Mouse (Mus musculus) embryonic facial prominence, embryonic 10.5 days (tissue): Measurements from ENCODE around the gene Abhd16a. TPM values are rescaled to one million over a fixed set of nuclear protein-coding genes. Genes with fewer than 3 reads are reported as not detected.

ENCODE experiments used
- DNase-seq: peaks from one replicate; pipeline ENCODE4 v3.0.0-alpha.2; 2017; ENCODE audit warnings: low spot score
- H3K27ac ChIP-seq: fragments of 300-500 bp; sonication (generic); replicated peaks from 2 replicates; pipeline ENCODE4 v1.5.1; 2016; ENCODE audit warnings: mild to moderate bottlenecking
- H3K27me3 ChIP-seq: fragments of 300-500 bp; sonication (generic); replicated peaks from 2 replicates; pipeline ENCODE4 v1.6.1; 2016; ENCODE audit warnings: low read depth, mild to moderate bottlenecking; ENCODE audit not compliant: poor library complexity, severe bottlenecking
- H3K36me3 ChIP-seq: fragments of 300-500 bp; sonication (generic); replicated peaks from 2 replicates; pipeline ENCODE4 v1.6.1; 2016; ENCODE audit warnings: mild to moderate bottlenecking, moderate library complexity
- H3K4me1 ChIP-seq: fragments of 300-500 bp; sonication (generic); 2 replicates; pipeline ENCODE4 v1.6.1; 2016
- H3K4me3 ChIP-seq: fragments of 300-500 bp; sonication (generic); 2 replicates; pipeline ENCODE4 v1.5.1; 2016; ENCODE audit warnings: mild to moderate bottlenecking, moderate library complexity
- H3K9me3 ChIP-seq: fragments of 300-500 bp; sonication (generic); 2 replicates; pipeline ENCODE4 v1.6.1; 2016; ENCODE audit warnings: mild to moderate bottlenecking
- WGBS: fragments of 180-500 bp; shearing (Covaris S2); methylation state at CpG from one replicate; pipeline ENCODE4 v1.1.7; 2016; 5-methylcytosine and 5-hydroxymethylcytosine counted together
- polyA plus RNA-seq: library from polyadenylated mRNA; unstranded; fragments of >200 nt; fragmentation: Nextera tagmentation; extraction: Ambion mirVana; gene quantifications from 2 replicates; pipeline ENCODE4 v1.2.1, GENCODE M21; 2016

Abhd16a gene
- polyA plus RNA-seq, 1 experiment from 2014 or later: 59.4 TPM

GRCm38 (mm10) chr17:35064951-35065947 lies 23.8 kb upstream of the Abhd16a start, which contains the start of gene Ly6g6c:
Gene Ly6g6c (plus strand): TSS chr17:35065388.
- Histone ChIP-seq H3K4me1 (peaks cover 39% of the 10 kb centered on the region), H3K36me3 (peaks cover 34% of the 10 kb centered on the region), H3K27me3 (peaks cover 65% of the 10 kb centered on the region), H3K4me3 (peak within 1 kb of the TSS; percentile 58), H3K27ac (peak within 1 kb of the TSS; percentile 70), H3K9me3 (no peaks in the 10 kb centered on the region)
- WGBS: 1% methylated on average over 48 of the region's 48 CpGs
- DNase-seq: peak; percentile 78

GRCm38 (mm10) chr17:35066084-35066483 lies 23.0 kb upstream of the Abhd16a start, which contains the start of gene Mpig6b:
Gene Mpig6b (minus strand): TSS chr17:35066184.
- H3K36me3 ChIP-seq: peaks cover 26% of the 10 kb centered on the region
- peaks cover 71% of the 10 kb centered on the region for H3K27me3 ChIP-seq
- peak within 1 kb of the TSS; percentile 58 for H3K4me3 ChIP-seq
- no peaks in the 10 kb centered on the region for H3K9me3 ChIP-seq
- DNase-seq: no peak
- peaks cover 34% of the 10 kb centered on the region for H3K4me1 ChIP-seq
- WGBS: 41% methylated on average over 10 of the region's 10 CpGs
- peak within 1 kb of the TSS; percentile 70 for H3K27ac ChIP-seq

- WGBS: 85% methylated on average over 17 of the region's 17 CpGs
- Histone ChIP-seq H3K9me3 (no peaks in the 10 kb centered on the region), H3K4me3 (no peak overlapping the region), H3K4me1 (peaks cover 28% of the 10 kb centered on the region), H3K27me3 (peaks cover 62% of the 10 kb centered on the region), H3K27ac (no peak overlapping the region), H3K36me3 (peaks cover 5% of the 10 kb centered on the region; the same call in 1 of the 2 replicates)
- no peak for DNase-seq
Measured at GRCm38 (mm10) chr17:35068213-35068914, 20.7 kb upstream of the Abhd16a start.

- 51% methylated on average over 6 of the region's 6 CpGs for WGBS
- Histone ChIP-seq H3K36me3 (no peaks in the 10 kb centered on the region), H3K4me1 (peaks cover 14% of the 10 kb centered on the region), H3K27me3 (peaks cover 41% of the 10 kb centered on the region), H3K27ac (no peak overlapping the region), H3K4me3 (no peak overlapping the region), H3K9me3 (no peaks in the 10 kb centered on the region)
- no peak for DNase-seq
Measured at GRCm38 (mm10) chr17:35070556-35071229, 18.4 kb upstream of the Abhd16a start.

DNA sequence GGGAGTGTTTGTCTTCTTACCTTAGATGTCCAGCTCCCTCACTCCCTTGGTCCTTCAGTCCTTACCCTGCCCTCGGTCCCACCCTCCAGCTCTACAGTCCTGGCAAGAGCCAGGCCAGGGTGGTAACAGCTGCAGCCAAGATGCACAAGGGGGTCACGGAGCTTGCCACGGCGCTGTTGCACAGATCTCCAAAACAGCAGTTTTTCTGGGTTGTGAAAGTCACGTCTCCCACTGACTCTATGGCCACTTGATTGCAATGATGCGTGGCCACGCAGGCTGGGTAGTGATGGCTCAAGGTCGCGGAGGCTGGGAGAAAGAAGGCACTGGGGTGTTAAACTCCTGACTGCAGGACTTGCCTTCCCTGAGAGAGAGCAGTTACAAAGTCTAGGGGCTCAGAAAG lies 17.6 kb upstream of the Abhd16a start:
- Histone ChIP-seq H3K4me3 (no peak overlapping the region), H3K27ac (no peak overlapping the region), H3K27me3 (peaks cover 39% of the 10 kb centered on the region), H3K36me3 (no peaks in the 10 kb centered on the region), H3K4me1 (peaks cover 17% of the 10 kb centered on the region), H3K9me3 (no peaks in the 10 kb centered on the region)
- DNase-seq: no peak
- 78% methylated on average over 9 of the region's 9 CpGs for WGBS

- DNase-seq: no peak
- Histone ChIP-seq H3K27me3 (peaks cover 31% of the 10 kb centered on the region), H3K4me1 (peaks cover 36% of the 10 kb centered on the region), H3K36me3 (no peaks in the 10 kb centered on the region), H3K4me3 (no peak overlapping the region), H3K27ac (no peak overlapping the region), H3K9me3 (no peaks in the 10 kb centered on the region)
- 49% methylated on average over 17 of the region's 17 CpGs for WGBS
Measured at GRCm38 (mm10) chr17:35074097-35074496, 15.0 kb upstream of the Abhd16a start.

DNA sequence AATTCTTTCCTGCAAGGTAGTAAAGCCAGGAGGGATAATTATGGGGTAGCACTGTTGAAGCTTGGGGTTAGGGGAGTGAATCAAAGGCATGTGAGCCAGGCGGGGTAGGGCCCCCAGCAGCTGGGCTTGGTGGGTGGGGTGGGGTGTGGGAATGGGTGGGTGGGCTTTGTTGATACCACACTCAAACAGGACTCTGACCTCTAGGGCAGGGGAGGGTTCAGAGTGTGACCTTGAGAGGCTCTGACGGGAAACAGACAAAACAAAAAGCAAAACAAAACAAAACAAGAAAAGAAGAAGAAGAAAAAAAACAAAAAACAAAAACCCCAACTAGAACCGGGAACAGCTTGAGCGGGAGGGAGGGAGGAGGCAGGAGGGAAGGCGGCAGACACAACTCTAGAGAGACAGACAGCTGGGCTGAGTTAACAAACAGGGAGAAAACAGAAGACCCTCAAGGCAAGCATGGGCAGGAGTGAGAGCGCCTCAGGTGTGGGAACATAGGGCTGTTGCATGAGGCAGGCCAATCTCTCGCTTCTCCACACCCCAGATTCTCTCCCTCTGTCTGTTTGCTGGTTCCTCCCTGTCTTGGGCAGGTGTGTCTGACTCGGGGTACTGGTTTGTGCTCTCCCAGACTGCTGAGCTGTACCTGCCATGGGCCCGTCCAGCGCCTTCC lies 12.4 kb upstream of the Abhd16a start, which contains the start of gene Ly6g6e:
Gene Ly6g6e, plus strand, starts transcription at position 396 of the 670 bp plus-strand sequence.
- Histone ChIP-seq H3K36me3 (no peaks in the 10 kb centered on the region), H3K4me1 (peaks cover 32% of the 10 kb centered on the region), H3K9me3 (no peaks in the 10 kb centered on the region), H3K27ac (peak within 1 kb of the TSS; percentile 60), H3K4me3 (peak within 1 kb of the TSS; percentile 43), H3K27me3 (peaks cover 42% of the 10 kb centered on the region)
- WGBS: 18% methylated on average over 10 of the region's 10 CpGs
- DNase-seq: no peak

DNA sequence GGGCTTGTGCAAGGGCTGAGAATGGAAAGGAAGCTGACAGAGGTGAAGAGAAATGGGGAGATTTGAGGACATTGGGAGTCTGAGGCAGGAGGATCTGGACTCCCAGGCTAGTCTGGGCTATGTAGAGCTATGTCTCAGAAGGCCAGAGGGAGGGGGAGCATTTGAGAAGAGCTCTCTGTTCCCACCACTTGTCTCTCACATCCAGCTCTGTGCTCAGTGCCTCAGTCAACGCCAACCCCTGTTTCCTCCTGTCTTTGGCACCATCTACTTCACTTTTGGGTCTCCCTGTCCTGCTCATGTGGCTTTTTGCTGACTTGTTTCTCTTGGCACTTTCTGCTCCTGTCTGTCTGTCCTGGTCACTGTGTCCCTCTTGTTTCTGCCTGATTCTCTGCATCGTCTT lies 11.8 kb upstream of the Abhd16a start:
- H3K4me1 ChIP-seq: peaks cover 32% of the 10 kb centered on the region
- H3K36me3 ChIP-seq: no peaks in the 10 kb centered on the region
- H3K9me3 ChIP-seq: no peaks in the 10 kb centered on the region
- H3K4me3 ChIP-seq: peak overlapping the region; percentile 43
- peaks cover 42% of the 10 kb centered on the region for H3K27me3 ChIP-seq
- WGBS: 45% methylated on average over 2 of the region's 2 CpGs
- H3K27ac ChIP-seq: peak overlapping the region; percentile 60
- no peak for DNase-seq

- peak; percentile 40 for DNase-seq
- H3K9me3 ChIP-seq: no peaks in the 10 kb centered on the region
- H3K27ac ChIP-seq: peak within 1 kb of the TSS; percentile 60
- H3K4me3 ChIP-seq: peak within 1 kb of the TSS; percentile 43
- peaks cover 32% of the 10 kb centered on the region for H3K4me1 ChIP-seq
- 9% methylated on average over 14 of the region's 14 CpGs for WGBS
- H3K27me3 ChIP-seq: peaks cover 42% of the 10 kb centered on the region
- H3K36me3 ChIP-seq: no peaks in the 10 kb centered on the region
Measured at GRCm38 (mm10) chr17:35077786-35078233, 11.3 kb upstream of the Abhd16a start, which contains the start of gene Ly6g6d. Gene Ly6g6d (minus strand): TSS chr17:35078065.

DNA sequence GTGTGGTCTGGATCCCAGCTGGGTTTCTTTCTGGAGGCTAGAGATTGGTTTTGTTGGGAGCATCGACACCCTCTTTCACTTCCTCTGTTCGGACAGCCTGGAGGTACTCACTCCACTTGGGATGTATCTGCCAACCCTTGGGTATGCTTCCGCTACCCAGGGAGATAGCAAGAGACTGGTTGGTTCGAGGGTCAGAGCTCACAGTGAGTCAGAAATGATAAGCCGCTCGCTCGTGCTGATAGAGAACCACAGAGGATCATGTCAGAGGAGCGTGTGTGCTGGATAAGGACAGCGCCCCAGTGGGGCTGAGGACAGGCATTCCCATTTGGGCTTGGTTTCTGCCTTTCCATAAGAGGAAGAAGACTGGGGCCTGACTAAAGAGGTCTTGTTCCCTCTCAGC lies 9.3 kb upstream of the Abhd16a start:
- H3K4me1 ChIP-seq: peaks cover 26% of the 10 kb centered on the region
- no peak overlapping the region for H3K27ac ChIP-seq
- peaks cover 42% of the 10 kb centered on the region for H3K27me3 ChIP-seq
- no peaks in the 10 kb centered on the region for H3K36me3 ChIP-seq
- H3K4me3 ChIP-seq: no peak overlapping the region
- DNase-seq: no peak
- no peaks in the 10 kb centered on the region for H3K9me3 ChIP-seq
- 73% methylated on average over 9 of the region's 9 CpGs for whole genome bisulfite sequencing

GRCm38 (mm10) chr17:35080248-35080647 lies 8.8 kb upstream of the Abhd16a start:
- H3K36me3 ChIP-seq: no peaks in the 10 kb centered on the region
- 67% methylated on average over 6 of the region's 6 CpGs for WGBS
- no peaks in the 10 kb centered on the region for H3K9me3 ChIP-seq
- DNase-seq: no peak
- peaks cover 42% of the 10 kb centered on the region for H3K27me3 ChIP-seq
- H3K4me1 ChIP-seq: peaks cover 26% of the 10 kb centered on the region
- H3K4me3 ChIP-seq: no peak overlapping the region
- no peak overlapping the region for H3K27ac ChIP-seq
